Mouse (Mus musculus) kidney, adult 18-20 months (tissue): ENCODE data around the gene Gcsh.

Experiments used
- DNase-seq: peaks from one replicate; pipeline ENCODE4 v3.0.0; 2021

The Gcsh gene

DNA sequence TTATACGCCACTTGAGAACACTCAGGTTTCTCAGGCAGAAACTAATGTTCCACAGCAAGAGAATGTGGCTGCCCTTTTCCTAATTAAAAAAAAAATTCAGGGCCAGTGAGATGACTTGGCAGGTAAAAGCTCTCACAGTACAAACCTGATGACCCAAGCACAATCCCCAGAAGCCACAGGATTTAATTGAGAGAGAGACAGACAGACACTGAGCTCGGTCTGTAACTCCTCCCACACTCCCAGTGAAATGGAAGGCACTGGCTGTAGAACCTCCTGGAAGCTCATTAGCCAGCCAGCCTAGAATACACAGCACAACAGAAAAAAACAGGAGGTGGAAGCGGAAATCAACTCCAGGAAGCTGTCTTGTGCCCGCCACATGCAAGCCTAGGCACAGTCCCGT is 17.7 kb downstream of the Gcsh start:
- peak; percentile 20 for DNase-seq

DNA sequence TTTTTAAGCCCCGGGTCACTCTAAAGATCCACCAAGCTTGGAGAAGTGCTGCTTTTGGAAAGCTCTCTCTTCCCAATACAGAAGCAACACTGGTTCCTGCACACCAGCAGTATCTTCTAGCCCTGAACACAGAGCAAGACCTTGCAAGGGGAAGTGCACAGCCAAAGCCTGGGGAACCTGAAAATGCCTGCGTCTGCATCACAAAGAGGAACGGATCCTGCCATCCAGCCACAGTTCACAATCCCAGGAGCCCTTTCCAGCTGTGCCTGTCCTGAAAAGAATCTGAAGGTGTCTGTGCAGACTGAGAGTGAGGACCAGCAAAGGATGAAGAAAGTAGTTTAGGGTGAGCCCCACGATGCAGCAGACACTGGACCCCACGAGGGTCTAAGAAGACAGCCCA is 18.3 kb downstream of the Gcsh start:
- DNase-seq, result no peak

DNA sequence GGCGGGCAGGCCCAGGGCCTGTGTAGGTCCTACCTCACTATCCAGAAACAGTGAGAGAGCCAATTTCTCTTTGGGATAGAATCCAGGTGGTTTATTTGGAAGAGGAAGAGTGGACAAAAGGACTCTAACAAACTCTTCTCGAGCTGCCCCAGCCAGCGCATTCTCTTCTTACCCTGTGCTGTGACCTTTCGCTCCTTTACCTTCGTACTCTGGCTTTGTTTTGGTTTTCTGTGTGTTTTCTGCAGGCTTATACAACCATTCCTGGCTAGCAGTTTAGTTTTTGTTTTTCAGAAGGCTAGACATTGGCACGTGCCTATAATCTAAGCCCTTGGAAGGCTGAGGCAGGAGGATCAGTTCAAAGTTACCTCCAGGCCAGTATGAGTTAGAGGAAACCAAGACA is 23.8 kb downstream of the Gcsh start:
- DNase-seq, result peak; percentile 29

DNA sequence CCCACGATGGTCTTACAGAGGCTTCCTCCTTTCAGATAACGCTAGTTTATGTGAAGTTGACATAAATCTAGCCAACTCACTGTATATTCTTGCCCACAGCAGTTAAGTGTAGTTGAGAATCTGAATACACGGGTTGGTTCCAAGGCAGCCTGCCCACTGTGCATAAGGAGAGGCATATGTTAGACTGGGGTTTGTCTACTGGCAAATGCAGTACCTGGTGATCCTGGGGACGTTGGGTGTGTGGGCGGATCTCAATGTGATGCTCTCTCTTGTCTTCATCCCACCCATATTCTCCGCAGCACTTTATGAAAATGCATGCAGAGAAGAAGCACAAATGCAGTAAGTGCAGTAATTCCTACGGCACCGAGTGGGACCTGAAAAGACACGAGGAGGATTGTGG is 38.9 kb downstream of the Gcsh start:
- no peak for DNase-seq

DNA sequence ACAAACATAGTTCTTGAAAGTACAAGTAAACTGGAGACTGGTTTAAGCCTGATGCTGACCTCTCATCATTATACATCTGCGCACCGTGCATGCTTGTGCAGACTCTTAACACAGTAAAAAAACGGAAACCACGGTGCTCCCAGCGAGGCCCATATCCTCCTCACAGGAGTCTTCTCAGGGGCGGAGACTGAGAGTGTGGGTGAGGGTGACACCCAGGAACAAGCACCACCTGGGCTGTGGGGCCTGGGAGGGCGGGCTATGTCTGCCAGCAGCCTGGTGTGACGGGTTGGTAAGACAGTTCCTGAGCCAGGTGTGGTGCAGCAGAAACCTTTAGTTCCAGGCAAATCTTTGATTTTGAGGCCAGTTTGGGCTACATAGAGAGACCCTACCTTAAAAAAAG is 40.9 kb downstream of the Gcsh start:
- no peak for DNase-seq

DNA sequence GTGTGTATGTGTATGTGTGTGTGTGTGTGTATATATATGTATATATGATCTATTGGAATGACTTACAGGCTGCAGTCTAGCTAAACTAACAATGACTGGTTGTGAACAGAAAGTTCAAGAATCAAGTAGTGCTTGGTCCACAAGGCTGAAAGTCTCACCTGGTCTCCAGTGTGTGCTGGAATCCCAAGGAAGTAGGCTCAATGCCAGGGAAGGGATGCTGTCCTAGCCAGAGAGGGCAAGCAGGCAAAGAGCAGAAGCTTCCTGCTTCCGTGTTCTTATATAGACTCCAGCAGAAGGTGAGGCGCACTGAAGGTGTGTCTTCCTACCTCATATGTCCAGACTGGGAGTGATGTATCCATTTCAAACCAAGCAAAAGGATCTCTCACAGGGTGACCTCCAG is 41.6 kb downstream of the Gcsh start:
- DNase-seq, result no peak

DNA sequence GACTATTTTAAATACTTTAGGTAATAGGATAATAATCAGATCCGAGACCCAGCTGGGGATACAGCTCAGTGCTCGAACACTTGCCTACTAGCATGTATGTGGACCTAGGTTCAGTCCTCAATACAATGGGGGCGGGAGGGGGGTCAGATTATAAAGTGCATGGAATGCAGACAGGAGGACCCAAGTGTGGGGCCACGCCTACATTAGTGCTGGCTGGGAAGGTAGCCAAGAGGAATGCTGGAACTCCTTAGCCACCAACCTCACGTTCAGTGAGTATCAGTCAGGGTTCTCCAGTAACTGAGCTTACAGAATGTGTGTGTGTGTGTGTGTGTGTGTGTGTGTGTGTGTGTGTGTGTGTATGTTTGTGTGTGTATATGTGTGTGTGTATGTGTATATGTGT is 42.0 kb downstream of the Gcsh start:
- peak; percentile 49 for DNase-seq

DNA sequence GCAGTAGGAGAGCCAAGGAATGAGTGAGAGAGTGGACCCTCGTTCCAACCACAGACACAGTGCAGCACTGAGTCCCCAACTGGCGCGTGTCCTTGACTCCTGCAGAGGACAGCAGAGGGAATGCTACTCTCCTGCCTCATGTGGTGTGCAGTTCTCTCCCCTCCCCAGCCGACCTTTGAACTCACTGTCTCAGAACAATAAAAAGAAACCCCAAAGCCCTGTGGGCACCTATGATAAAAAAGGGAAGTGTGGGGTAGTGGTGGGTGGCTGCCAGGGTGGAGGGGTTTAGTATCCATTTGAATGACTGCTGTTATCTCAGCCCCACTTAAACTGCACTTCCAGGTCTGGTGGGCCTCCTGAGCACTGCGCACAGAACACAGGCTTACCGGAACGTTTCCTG is 45.7 kb downstream of the Gcsh start:
- DNase-seq, result no peak

DNA sequence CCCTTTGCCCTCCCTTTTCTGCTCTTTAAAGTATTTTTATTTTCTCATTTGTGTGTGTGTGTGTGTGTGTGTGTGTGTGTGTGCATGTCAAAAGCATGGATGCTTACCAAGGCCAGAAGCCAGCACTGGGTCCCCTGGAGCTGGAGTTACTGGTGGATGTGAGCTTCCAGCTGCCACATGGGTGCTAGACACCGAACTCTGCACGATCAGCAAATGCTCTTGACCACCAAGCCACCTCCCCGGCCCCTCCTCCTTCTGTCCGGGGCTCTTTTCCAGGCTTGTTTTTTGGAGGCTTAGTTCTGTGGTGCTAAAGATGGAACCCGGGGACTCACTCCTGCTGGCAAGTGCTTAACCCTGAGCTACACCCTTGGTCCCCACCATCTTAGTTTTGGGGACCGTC is 46.5 kb downstream of the Gcsh start:
- DNase-seq, result no peak

DNA sequence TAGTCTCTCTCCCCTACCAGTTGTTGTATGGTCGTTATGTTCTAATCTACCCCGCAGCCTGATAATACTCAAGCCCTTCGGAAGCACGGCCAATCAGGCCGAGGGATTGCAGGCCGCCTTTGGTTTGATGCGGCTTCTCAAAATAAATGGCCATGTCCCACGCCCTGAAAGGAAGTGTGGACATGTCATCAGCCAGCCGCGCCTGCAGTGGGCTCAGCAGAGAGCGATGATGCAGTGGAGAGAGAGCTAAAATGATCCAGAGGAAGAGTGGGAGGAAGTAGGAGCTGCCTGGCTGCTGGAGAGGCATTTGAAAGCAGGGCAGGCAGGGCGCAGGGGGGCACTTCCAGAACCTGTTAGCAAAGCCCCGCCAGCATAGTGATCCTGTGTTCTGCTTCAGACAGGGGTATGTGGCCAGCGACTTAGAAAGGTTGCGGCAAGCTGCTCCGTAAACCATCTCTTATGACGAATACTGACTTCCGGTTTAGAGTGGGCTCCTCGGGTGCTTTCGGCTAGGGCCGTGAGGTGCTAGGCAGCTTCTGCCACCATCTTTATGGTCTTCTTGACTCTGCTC is 47.0 kb downstream of the Gcsh start:
- no peak for DNase-seq

DNA sequence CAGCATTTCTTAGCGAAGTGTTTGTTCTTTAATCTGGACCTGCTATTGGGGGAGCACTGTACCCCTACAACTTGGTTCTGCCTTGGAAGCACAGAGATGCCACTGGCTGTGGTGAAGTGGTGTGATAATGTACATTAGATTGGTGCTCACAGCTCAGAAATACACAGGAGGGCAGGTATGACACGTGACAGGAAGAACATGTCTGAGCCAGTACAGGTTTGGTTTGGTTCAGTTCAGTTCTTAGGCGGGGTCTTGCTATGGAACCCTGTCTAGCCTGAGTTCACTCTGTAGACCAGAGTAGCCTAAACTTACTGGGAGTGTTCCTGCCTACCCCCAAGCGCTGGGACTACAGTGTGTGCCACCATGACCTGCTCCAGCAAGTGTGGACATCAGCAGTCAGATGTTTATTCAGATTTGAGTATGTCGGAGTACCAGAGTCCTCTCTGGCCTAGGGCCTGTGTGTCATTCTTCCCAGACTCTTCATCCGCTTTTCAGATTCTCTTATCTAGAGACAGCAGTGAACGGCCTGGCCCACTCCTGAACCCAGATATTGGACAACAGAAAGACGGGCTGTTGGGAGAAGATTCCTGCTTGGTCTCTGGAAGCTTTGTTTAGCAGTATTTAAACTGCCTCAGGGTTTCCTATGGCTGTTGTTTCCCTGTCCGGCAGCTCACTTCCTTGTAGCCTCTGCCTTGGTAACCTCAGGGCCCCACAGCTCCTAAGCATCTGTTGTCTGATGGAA is 48.0 kb downstream of the Gcsh start:
- DNase-seq, result no peak

DNA sequence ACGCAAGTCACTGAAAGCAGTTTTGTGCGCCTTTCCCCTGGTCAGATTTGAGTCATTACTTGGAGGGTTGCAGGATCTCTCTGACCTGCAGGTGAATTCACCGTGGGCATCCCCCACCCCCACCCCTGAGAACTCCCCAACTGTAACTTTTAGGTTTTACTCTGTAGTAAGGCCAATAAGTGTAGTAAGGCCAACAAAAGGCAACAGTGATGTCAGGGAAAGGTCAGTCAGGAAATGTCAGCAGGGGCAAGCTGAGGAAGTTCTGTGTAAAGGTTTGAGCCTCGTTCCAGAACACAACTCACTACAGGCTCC is 49.0 kb downstream of the Gcsh start:
- DNase-seq, result no peak

DNA sequence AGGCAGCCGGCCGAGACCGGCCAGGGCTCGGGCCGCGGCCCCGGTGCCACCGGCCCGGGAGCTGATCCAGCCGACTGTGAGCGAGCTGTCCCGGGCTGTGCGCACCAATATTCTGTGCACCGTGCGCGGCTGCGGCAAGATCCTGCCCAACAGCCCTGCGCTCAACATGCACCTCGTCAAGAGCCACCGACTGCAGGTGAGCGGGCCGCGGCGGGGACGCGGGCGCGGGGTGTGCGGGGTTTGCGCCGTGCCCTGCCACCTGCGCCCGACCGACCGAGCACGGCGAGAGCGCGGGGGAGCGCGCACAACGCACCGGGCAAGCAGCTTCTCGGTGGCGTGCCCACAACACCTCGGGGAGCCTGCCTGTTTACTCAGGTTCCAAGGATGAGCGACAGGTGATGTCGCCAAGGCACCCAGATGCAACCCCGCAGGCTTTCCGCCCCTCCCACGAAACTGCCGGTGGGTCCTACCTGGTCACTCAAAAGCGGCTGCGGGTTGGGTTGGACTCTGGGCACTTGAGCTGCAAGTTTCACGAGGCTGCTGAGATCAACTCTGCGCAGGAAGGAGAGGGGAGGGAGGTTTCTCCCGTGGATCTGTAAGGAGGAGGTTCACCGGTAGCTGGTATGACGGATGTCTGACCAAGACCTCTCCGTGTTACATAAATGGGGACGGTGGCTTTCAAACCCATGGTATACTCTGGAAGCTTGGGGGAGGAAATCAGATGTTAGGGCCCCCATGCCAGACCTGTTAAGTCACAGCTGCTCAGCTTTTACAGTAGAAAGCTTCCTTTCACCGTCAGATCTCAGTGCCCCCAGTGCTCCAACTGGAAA is 49.6 kb downstream of the Gcsh start:
- DNase-seq, result peak; percentile 47

DNA sequence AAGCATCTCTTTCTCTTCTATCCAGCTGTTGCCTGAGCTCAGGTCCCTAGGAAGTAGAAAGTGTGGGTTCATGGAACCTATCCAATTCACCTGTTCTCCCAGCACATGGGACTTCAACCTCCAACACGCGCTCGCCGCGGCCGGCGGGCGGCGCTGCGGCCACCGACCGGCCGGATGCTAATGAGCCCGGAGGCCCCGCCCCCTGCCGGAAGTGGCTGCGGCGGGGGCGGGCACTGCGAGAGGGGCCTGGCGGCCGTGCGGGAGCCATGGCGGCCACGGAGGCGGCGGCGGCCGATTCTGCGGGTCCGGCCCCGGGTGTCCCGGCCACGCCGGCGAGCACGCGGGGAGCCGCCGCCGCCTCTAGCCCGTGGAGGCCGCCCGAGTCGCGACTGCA is 50.2 kb downstream of the Gcsh start, which contains the start of gene Atmin:
Gene Atmin (plus strand): TSS at position 233 of the 394 bp plus-strand sequence.
- peak; percentile 88 for DNase-seq

DNA sequence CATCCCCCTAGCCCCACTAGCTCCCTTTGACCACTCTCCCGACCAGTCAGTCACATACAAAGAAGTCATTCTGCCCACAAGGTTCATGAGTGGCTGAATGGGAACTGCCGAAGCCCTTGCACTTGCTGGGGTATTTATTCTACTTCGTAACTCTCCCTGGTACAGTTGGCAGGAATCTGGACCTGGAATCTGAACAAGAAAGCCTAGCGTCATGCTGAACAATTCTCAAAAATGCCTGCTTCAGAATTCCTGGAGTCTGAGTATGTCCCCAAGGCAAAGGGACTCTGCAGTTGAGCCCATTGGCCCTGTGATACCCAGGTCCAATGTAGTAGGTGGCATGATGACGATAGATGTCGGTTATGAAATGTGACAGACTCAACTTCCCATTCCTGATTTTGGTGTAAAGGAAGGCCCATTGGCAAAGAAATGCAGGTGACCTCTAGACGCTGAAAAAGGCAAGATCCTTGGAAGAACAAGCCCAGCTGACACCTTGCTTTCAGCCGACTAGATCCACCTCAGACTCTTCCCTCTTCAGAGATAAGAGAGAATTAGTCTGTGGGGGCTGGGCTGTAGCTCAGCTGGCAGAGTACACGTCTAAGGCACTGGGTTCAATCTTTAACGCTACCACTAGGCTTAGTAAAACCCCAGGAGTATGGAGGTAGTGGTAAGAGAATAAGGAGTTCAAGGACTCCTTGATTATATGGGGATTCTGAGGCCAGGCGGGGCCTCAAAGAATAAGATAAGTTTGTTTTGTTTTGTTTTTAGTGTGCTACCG is 50.9 kb downstream of the Gcsh start:
- no peak for DNase-seq

DNA sequence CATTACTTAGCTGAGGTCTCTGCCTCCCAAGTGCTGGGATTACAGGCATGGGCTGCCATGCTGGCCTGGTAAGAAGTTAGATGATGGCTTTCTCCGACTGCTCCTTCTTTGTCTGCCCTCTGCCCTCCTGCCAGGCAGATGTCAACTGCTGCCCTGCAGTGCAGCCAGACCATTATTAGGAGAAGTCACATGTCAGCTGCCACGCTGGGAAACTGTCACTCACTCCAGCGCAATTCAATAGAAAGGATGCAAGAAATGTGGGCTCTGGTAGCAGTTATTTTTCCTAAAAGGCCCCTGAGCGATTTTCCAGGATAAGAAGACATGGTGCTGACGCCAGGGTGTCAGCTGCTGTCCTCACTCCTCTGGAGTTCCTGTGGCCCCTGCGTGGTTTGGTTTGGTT is 57.8 kb downstream of the Gcsh start:
- DNase-seq, result no peak

DNA sequence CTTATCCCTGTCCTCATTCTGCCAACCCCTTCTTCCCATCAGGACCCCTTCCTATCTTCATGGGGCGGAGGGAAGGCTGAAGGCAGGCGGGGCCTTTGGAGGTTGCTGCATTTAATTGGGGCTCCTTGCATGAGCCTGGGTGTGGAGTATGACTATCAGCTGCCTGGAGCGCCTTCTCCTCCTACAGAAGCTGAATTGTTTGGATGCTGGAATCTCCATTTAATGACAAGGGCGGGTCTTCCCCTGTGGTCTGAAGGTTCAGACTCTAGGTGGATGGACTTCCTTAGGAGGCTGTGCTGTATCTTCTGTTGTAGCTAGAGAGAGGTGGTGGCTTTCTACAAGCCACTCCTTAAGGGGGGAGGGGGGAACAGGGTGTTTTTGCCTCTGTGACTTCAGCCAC is 58.4 kb downstream of the Gcsh start:
- DNase-seq, result no peak
